Mouse (Mus musculus): ENCODE measurements around the gene Tep1. TPM values are rescaled to one million over a fixed set of nuclear protein-coding genes. Genes with fewer than 3 reads are reported as not detected.
"Not testable (repeated sequence)": the region's sequence is repeated elsewhere in the genome, so short reads cannot be mapped to it uniquely, and the experiment has no call there.

Gene Tep1
- polyA plus RNA-seq, 1 experiment from 2014 or later, result 3.3 TPM

DNA sequence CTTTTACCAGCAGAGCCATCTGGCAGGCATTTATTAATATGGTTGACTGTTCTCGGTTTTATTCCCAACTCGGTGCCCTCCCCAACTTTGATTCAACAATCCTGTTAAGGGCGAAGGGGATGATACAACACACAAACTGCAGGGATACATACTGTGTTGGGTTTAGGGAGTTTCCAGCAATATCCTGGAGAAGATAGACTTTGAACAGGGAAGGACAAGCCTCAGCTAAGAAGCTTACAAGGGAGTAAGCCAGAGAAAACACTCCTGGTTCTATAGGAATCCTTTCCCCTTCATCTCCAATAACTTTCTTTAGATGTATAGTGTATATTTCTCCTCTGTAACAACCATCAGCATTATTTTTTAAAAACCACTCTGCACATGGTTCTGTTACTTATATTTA lies 4.8 kb upstream of the Tep1 start:
- Histone ChIP-seq H3K4me1 (ENCODE audit: control insufficient read depth, insufficient read depth, low read depth, low read length) (no peaks in the 10 kb centered on the region), H3K36me3 (ENCODE audit: control insufficient read depth, insufficient read depth, low read length) (no peaks in the 10 kb centered on the region), H3K9me3 (ENCODE audit: control insufficient read depth, low read length) (no peaks in the 10 kb centered on the region), H3K27me3 (replicated peaks; ENCODE audit: control insufficient read depth, insufficient read depth, low read length) (no peaks in the 10 kb centered on the region), H3K27ac (ENCODE audit: low read depth, low read length) (no peak overlapping the region), H3K9ac (ENCODE audit: low read depth, low read length) (no peak overlapping the region), H3K4me2 (ENCODE audit: low read length) (no peak overlapping the region), H3K4me3 (ENCODE audit: low read length) (no peak overlapping the region)
- no peak for ATAC-seq
- whole genome bisulfite sequencing, result 84% methylated on average over 3 of the region's 3 CpGs

DNA sequence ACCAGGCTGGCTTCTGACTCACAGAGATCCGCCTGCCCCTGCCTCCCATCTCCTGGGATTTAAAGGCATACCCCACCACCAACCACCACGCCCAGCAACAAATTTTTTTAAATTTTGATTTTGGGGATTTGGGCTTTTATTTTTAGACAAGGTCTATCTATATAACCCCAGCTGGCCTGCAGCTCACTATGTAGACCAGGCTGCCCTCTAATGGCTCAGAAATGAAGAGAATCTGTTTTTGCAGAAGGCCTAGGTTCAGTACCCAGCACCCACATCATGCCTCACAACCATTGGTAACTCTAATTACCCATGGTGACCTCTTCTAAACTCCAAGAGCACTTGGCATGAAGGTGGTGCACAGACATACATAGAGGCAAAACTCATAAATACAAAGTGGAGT lies 924 bp upstream of the Tep1 start:
- Histone ChIP-seq H3K27ac (ENCODE audit: low read depth, low read length) (no peak overlapping the region), H3K36me3 (ENCODE audit: control insufficient read depth, insufficient read depth, low read length) (no peaks in the 10 kb centered on the region), H3K9ac (ENCODE audit: low read depth, low read length) (no peak overlapping the region), H3K27me3 (replicated peaks; ENCODE audit: control insufficient read depth, insufficient read depth, low read length) (no peaks in the 10 kb centered on the region), H3K9me3 (ENCODE audit: control insufficient read depth, low read length) (no peaks in the 10 kb centered on the region), H3K4me2 (ENCODE audit: low read length) (peak overlapping the region; percentile 57), H3K4me1 (ENCODE audit: control insufficient read depth, insufficient read depth, low read depth, low read length) (no peaks in the 10 kb centered on the region), H3K4me3 (ENCODE audit: low read length) (peak overlapping the region; percentile 50; the same call in 1 of the 2 replicates)
- no peak for ATAC-seq
- WGBS, result 94% methylated on average over 2 of the region's 2 CpGs

DNA sequence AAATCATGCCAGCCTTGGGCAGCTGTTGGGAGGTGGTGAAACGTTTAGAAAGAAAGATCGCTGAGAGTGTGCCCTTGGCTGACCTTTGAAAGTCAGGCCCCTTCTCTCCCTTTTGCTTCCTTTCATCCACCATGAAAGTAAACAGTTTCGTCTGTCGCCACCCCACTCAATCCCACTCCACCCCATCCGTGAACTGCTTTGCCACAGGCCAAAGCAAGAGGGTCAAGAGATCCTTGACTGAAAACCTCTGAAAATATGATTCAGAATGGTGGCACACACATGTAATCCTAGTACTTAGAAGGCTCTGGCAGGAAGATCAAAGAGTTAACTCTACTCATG lies 414 bp upstream of the Tep1 start:
- Histone ChIP-seq H3K4me2 (ENCODE audit: low read length) (peak overlapping the region; percentile 57), H3K9me3 (ENCODE audit: control insufficient read depth, low read length) (no peaks in the 10 kb centered on the region), H3K9ac (ENCODE audit: low read depth, low read length) (peak overlapping the region; percentile 61), H3K27me3 (replicated peaks; ENCODE audit: control insufficient read depth, insufficient read depth, low read length) (no peaks in the 10 kb centered on the region), H3K4me3 (ENCODE audit: low read length) (peak overlapping the region; percentile 50), H3K27ac (ENCODE audit: low read depth, low read length) (peak overlapping the region; percentile 60), H3K4me1 (ENCODE audit: control insufficient read depth, insufficient read depth, low read depth, low read length) (no peaks in the 10 kb centered on the region), H3K36me3 (ENCODE audit: control insufficient read depth, insufficient read depth, low read length) (no peaks in the 10 kb centered on the region)
- ATAC-seq, result no peak; the same call in 1 of the 2 replicates
- 17% methylated on average over 5 of the region's 5 CpGs for WGBS

DNA sequence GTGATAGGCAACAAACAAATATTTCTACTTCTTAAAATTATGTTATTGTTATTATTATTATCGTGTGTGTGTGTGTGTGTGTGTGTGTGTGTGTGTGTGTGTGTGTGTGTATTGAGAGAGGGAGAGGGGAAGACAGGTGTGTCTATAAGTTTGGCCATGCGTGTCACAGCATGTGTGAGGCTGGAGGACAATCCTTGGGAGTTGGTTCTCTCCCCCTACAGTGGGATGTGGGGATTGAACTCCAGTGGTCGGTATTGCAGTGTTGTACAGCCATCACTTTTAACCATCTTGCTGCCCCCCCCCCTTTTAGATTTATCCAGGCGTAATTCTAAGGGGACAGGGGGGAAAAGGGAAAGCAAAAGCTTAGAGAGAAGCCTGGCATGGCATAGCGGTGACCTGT lies 1.7 kb downstream of the Tep1 start:
- Histone ChIP-seq H3K27me3 (replicated peaks; ENCODE audit: control insufficient read depth, insufficient read depth, low read length) (no peaks in the 10 kb centered on the region), H3K4me1 (ENCODE audit: control insufficient read depth, insufficient read depth, low read depth, low read length) (no peaks in the 10 kb centered on the region), H3K9ac (ENCODE audit: low read depth, low read length) (no peak overlapping the region), H3K4me3 (ENCODE audit: low read length) (no peak overlapping the region), H3K36me3 (ENCODE audit: control insufficient read depth, insufficient read depth, low read length) (no peaks in the 10 kb centered on the region), H3K9me3 (ENCODE audit: control insufficient read depth, low read length) (no peaks in the 10 kb centered on the region), H3K4me2 (ENCODE audit: low read length) (no peak overlapping the region), H3K27ac (ENCODE audit: low read depth, low read length) (no peak overlapping the region)
- WGBS, result 91% methylated on average over 5 of the region's 5 CpGs
- no peak for ATAC-seq

DNA sequence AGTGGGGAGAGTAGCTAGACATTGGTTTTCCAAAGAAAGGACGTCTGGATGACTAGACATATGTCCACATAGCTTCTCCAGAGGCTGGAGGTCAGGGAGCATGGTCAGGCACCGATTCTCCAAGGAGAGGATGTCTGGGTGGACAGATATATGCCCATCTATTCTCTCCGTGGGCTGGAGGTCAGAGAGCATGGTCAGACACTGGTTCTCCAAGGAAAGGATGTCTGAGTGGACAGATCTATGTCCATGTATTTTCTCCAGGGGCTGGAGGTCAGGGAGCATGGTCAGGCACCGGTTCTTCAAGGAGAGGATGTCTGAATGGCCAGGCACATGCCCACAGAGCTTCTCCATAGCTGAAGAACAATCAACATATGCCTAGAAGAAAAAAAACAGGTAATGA lies 2.1 kb downstream of the Tep1 start:
- Histone ChIP-seq H3K9me3 (ENCODE audit: control insufficient read depth, low read length) (no peaks in the 10 kb centered on the region), H3K4me2 (ENCODE audit: low read length) (no peak overlapping the region), H3K4me3 (ENCODE audit: low read length) (no peak overlapping the region), H3K9ac (ENCODE audit: low read depth, low read length) (no peak overlapping the region), H3K4me1 (ENCODE audit: control insufficient read depth, insufficient read depth, low read depth, low read length) (no peaks in the 10 kb centered on the region), H3K36me3 (ENCODE audit: control insufficient read depth, insufficient read depth, low read length) (no peaks in the 10 kb centered on the region), H3K27me3 (replicated peaks; ENCODE audit: control insufficient read depth, insufficient read depth, low read length) (no peaks in the 10 kb centered on the region), H3K27ac (ENCODE audit: low read depth, low read length) (no peak overlapping the region)
- ATAC-seq, result no peak
- WGBS, result 72% methylated on average over 4 of the region's 4 CpGs

DNA sequence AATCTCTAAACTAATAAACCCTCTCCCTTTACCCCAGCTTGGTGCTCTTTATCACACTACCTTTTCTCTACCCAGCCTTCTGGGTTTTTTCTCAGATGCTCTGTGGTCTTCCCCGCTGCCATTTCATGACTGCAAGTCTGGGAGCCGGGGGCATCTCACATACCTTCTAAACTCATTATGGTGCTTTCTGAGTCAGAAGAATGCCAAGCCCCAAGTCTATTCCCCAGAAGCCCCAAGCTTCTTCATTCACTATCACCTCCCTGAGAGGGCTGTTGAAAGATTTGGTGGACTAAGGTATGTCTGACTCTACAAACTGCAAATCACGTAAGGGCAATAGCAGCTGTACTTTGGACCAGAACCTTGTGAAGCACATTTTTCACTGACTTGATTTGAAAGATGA lies 3.4 kb downstream of the Tep1 start:
- no peak overlapping the region for H3K27ac ChIP-seq (ENCODE audit: low read depth, low read length)
- H3K4me3 ChIP-seq (ENCODE audit: low read length), result no peak overlapping the region
- 96% methylated on average over 3 of the region's 3 CpGs for WGBS
- no peak for ATAC-seq
- H3K9ac ChIP-seq (ENCODE audit: low read depth, low read length), result no peak overlapping the region
- H3K4me1 ChIP-seq (ENCODE audit: control insufficient read depth, insufficient read depth, low read depth, low read length), result no peaks in the 10 kb centered on the region
- H3K9me3 ChIP-seq (ENCODE audit: control insufficient read depth, low read length), result no peaks in the 10 kb centered on the region
- no peaks in the 10 kb centered on the region for H3K27me3 ChIP-seq (replicated peaks; ENCODE audit: control insufficient read depth, insufficient read depth, low read length)
- no peaks in the 10 kb centered on the region for H3K36me3 ChIP-seq (ENCODE audit: control insufficient read depth, insufficient read depth, low read length)
- H3K4me2 ChIP-seq (ENCODE audit: low read length), result no peak overlapping the region

DNA sequence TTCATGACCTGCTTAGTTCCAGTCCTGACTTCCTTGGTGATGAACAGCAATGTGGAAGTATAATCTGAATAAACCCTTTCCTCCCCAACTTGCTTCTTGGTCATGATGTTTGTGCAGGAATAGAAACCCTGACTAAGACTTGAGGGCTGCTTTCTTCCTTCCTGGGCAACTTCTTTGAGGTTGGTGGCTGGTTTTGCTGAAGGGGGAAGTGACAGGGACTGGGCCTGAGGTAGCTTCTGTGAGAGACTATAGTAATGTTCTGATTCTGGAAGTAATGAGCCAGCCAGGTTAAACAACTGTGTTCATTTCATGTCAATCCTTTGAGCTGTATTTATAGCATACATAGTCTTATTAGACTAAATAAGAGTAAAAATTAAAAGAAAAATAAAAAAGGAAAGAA lies 5.4 kb downstream of the Tep1 start:
- not testable (repeated sequence) for H3K4me1 ChIP-seq (ENCODE audit: control insufficient read depth, insufficient read depth, low read depth, low read length); H3K4me3 ChIP-seq (ENCODE audit: low read length); H3K9me3 ChIP-seq (ENCODE audit: control insufficient read depth, low read length); ATAC-seq; H3K27ac ChIP-seq (ENCODE audit: low read depth, low read length); H3K4me2 ChIP-seq (ENCODE audit: low read length); H3K9ac ChIP-seq (ENCODE audit: low read depth, low read length); H3K36me3 ChIP-seq (ENCODE audit: control insufficient read depth, insufficient read depth, low read length); H3K27me3 ChIP-seq (replicated peaks; ENCODE audit: control insufficient read depth, insufficient read depth, low read length)

DNA sequence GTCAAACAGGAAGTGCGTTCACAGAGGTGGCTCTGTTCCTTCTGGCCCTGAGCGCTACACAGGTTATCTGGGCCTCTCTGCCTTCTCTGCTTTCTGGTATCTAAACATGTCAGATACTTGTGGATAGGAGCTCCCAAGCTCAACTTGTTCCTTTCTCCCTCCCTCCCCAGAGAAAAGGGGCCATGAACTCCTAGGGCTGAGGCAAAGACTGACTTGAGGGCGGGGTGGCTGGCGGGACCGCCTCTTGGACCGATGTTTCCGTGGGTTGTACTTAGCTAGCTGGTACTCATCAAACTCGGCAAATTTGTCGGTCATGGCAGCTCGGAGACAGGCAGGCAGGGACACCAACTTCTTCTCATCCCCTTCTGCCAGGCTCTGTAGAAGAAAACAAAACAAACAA lies 7.7 kb downstream of the Tep1 start:
- H3K36me3 ChIP-seq (ENCODE audit: control insufficient read depth, insufficient read depth, low read length), result no peaks in the 10 kb centered on the region; the same call in 1 of the 2 replicates
- WGBS, result 93% methylated on average over 10 of the region's 10 CpGs
- H3K4me1 ChIP-seq (ENCODE audit: control insufficient read depth, insufficient read depth, low read depth, low read length), result no peaks in the 10 kb centered on the region
- H3K4me2 ChIP-seq (ENCODE audit: low read length), result no peak overlapping the region
- no peak overlapping the region for H3K9ac ChIP-seq (ENCODE audit: low read depth, low read length)
- H3K27me3 ChIP-seq (replicated peaks; ENCODE audit: control insufficient read depth, insufficient read depth, low read length), result no peaks in the 10 kb centered on the region
- no peak overlapping the region for H3K4me3 ChIP-seq (ENCODE audit: low read length)
- ATAC-seq, result no peak
- no peaks in the 10 kb centered on the region for H3K9me3 ChIP-seq (ENCODE audit: control insufficient read depth, low read length)
- H3K27ac ChIP-seq (ENCODE audit: low read depth, low read length), result no peak overlapping the region

DNA sequence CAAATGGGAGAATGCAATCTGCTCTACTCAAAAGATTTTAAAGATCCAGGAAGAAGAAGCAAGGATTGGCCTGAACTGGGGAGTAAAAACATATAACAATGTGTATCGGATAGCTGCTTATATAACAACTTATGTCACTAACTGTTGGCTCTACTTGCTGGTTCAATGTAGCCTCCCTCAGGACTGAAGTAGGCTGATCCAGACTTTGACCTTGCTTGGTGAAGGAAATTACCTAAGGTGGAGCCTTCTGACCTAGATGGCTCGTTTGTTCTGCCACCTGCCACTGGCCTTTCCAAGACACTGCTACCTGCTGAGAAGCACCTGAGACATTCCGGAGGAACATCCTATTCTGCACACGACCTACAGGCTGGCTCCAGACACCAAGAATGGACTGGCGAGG lies 14.6 kb downstream of the Tep1 start:
- Histone ChIP-seq H3K27me3 (replicated peaks; ENCODE audit: control insufficient read depth, insufficient read depth, low read length) (no peaks in the 10 kb centered on the region), H3K27ac (ENCODE audit: low read depth, low read length) (no peak overlapping the region), H3K4me3 (ENCODE audit: low read length) (no peak overlapping the region), H3K36me3 (ENCODE audit: control insufficient read depth, insufficient read depth, low read length) (no peaks in the 10 kb centered on the region; the same call in 1 of the 2 replicates), H3K9ac (ENCODE audit: low read depth, low read length) (no peak overlapping the region), H3K4me1 (ENCODE audit: control insufficient read depth, insufficient read depth, low read depth, low read length) (no peaks in the 10 kb centered on the region), H3K4me2 (ENCODE audit: low read length) (no peak overlapping the region), H3K9me3 (ENCODE audit: control insufficient read depth, low read length) (no peaks in the 10 kb centered on the region)
- 80% methylated on average over 5 of the region's 5 CpGs for WGBS
- no peak for ATAC-seq

DNA sequence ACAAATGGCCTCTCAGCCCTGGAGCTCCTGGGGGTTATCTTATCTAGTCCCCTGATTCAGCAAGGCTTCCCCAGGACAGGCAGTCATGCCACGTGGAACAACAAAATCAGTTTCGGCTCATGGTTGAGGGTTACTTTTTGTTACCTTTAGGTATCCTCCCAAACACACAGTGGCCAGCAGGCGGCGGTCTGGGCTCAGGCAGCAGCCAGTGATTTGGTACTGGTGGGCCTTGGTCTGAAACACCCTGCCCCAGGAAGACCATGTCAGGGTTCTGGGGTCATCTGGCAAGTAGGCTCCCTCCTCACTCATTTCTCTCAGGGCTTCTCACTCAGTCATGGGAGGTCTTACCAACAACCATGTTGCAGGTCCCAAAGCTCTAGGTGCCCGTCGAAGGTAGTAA lies 33.1 kb downstream of the Tep1 start:
- Histone ChIP-seq H3K4me2 (ENCODE audit: low read length) (no peak overlapping the region), H3K27ac (ENCODE audit: low read depth, low read length) (no peak overlapping the region), H3K4me1 (ENCODE audit: control insufficient read depth, insufficient read depth, low read depth, low read length) (no peaks in the 10 kb centered on the region), H3K36me3 (ENCODE audit: control insufficient read depth, insufficient read depth, low read length) (no peaks in the 10 kb centered on the region), H3K4me3 (ENCODE audit: low read length) (no peak overlapping the region), H3K9me3 (ENCODE audit: control insufficient read depth, low read length) (no peaks in the 10 kb centered on the region), H3K27me3 (replicated peaks; ENCODE audit: control insufficient read depth, insufficient read depth, low read length) (no peaks in the 10 kb centered on the region), H3K9ac (ENCODE audit: low read depth, low read length) (no peak overlapping the region)
- no peak for ATAC-seq
- 69% methylated on average over 6 of the region's 6 CpGs for WGBS
